Mouse (Mus musculus): ENCODE measurements around the gene Psg16. TPM values are rescaled to one million over a fixed set of nuclear protein-coding genes. Genes with fewer than 3 reads are reported as not detected.

Gene Psg16
- polyA plus RNA-seq, 1 experiment from 2014 or later, result 0.13 TPM

GRCm38 (mm10) chr7:17039373-17039772 lies 34.5 kb upstream of the Psg16 start:
- 88% methylated on average over 7 of the region's 7 CpGs for WGBS (ENCODE audit: insufficient replicate concordance)
- Histone ChIP-seq H3K9ac (no peak overlapping the region), H3K9me3 (replicated peaks) (no peaks in the 10 kb centered on the region), H3K27ac (no peak overlapping the region), H3K4me2 (no peak overlapping the region), H3K4me3 (no peak overlapping the region), H3K27me3 (replicated peaks) (no peaks in the 10 kb centered on the region), H3K4me1 (no peaks in the 10 kb centered on the region), H3K36me3 (peaks cover 93% of the 10 kb centered on the region)
- no peak for ATAC-seq

- Histone ChIP-seq H3K36me3 (peaks cover 79% of the 10 kb centered on the region), H3K27ac (no peak overlapping the region), H3K9me3 (replicated peaks) (no peaks in the 10 kb centered on the region), H3K27me3 (replicated peaks) (no peaks in the 10 kb centered on the region), H3K4me3 (no peak overlapping the region), H3K9ac (no peak overlapping the region), H3K4me2 (no peak overlapping the region), H3K4me1 (peaks cover 13% of the 10 kb centered on the region)
- ATAC-seq, result no peak
- 93% methylated on average over 1 of the region's 1 CpGs for WGBS (ENCODE audit: insufficient replicate concordance)
Measured at GRCm38 (mm10) chr7:17045743-17046142, 28.1 kb upstream of the Psg16 start.

DNA sequence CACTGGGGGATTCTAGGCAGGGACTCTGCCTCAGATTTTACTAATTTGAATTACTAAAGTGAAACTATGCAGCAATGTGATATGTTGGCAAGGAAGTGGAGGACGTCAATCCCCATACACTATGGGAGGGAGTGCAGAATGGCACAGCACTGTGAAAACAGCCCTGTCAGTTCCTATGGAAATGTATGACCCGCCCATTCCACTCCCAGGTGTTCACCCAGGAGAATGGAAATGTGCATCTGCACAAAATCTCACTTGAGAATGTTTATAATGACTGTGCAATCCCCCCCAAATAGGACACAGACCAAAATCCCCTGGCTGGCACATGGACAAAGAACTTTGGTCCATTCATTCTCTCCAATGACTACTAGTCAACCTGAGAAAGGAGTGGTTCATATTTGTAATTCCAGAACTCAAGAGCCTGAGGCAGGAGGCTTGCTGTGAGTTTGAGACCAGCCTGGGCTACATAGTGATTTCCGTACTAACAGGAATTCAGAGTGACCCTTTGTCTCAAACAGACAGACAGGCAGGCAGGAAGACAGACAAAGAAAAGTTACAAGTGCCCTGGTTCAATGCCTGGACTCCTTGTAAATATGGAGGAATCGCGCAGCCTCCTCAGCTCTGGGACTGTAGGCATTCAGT lies 26.7 kb upstream of the Psg16 start:
- ATAC-seq, result no peak
- peaks cover 79% of the 10 kb centered on the region for H3K36me3 ChIP-seq
- 79% methylated on average over 5 of the region's 5 CpGs for WGBS (ENCODE audit: insufficient replicate concordance)
- no peaks in the 10 kb centered on the region for H3K27me3 ChIP-seq (replicated peaks)
- no peak overlapping the region for H3K27ac ChIP-seq
- no peak overlapping the region for H3K9ac ChIP-seq
- H3K4me2 ChIP-seq, result no peak overlapping the region
- H3K4me3 ChIP-seq, result no peak overlapping the region
- no peaks in the 10 kb centered on the region for H3K9me3 ChIP-seq (replicated peaks)
- H3K4me1 ChIP-seq, result peaks cover 23% of the 10 kb centered on the region

DNA sequence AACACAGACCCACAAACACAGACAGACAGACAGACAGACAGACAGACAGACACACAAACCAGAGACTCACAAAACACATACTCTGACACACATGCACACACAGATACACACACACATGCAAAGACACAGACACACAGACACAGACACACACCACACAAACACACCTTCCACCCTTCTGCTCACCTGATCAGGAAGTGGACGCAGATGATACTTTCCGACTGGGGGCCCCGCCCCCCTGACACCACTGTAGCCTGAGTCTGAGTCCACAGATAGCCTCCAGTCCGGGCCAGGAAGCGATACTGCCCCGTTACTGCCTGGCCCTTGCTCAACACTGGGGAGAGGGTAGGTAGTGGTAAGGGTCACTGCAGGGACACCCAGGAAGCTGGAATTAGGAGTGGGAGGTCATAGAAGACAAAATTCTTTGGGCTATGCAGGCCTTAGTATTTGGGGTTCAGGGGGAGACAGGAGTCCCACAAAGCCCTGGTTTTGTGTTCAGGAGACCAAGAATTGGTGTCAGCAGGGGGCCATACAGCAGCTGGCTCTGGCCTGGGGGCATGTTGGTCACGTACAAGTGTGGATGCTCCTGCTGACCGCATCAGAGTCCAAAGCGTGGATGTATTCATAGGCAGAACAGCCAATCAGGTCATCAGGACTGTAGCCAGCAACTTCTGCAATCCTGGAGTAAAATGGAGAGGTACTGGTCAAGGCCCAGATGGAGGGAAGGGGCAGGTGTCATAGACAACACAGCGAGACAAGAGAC lies 25.2 kb upstream of the Psg16 start:
- H3K9me3 ChIP-seq (replicated peaks), result no peaks in the 10 kb centered on the region
- no peak overlapping the region for H3K4me2 ChIP-seq
- H3K36me3 ChIP-seq, result peaks cover 72% of the 10 kb centered on the region
- no peaks in the 10 kb centered on the region for H3K27me3 ChIP-seq (replicated peaks)
- 78% methylated on average over 10 of the region's 10 CpGs for WGBS (ENCODE audit: insufficient replicate concordance)
- H3K4me3 ChIP-seq, result no peak overlapping the region
- H3K9ac ChIP-seq, result no peak overlapping the region
- no peak overlapping the region for H3K27ac ChIP-seq
- H3K4me1 ChIP-seq, result peaks cover 23% of the 10 kb centered on the region
- no peak for ATAC-seq

GRCm38 (mm10) chr7:17050491-17050890 lies 23.3 kb upstream of the Psg16 start:
- Histone ChIP-seq H3K4me1 (peaks cover 36% of the 10 kb centered on the region), H3K9me3 (replicated peaks) (no peaks in the 10 kb centered on the region), H3K27me3 (replicated peaks) (no peaks in the 10 kb centered on the region), H3K4me2 (peak overlapping the region; percentile 15; the same call in 1 of the 2 replicates), H3K27ac (0 out of 2 replicates have a peak overlapping the region, but pooled peaks have one; percentile 30), H3K4me3 (no peak overlapping the region), H3K9ac (no peak overlapping the region), H3K36me3 (peaks cover 71% of the 10 kb centered on the region)
- WGBS (ENCODE audit: insufficient replicate concordance), result 39% methylated on average over 11 of the region's 11 CpGs
- no peak; the same call in 1 of the 2 replicates for ATAC-seq

GRCm38 (mm10) chr7:17050933-17051594 lies 22.8 kb upstream of the Psg16 start:
- no peaks in the 10 kb centered on the region for H3K9me3 ChIP-seq (replicated peaks)
- peak overlapping the region; percentile 15 for H3K4me2 ChIP-seq
- no peak overlapping the region for H3K9ac ChIP-seq
- WGBS (ENCODE audit: insufficient replicate concordance), result 19% methylated on average over 15 of the region's 17 CpGs
- ATAC-seq, result peak; percentile 29; the same call in 1 of the 2 replicates
- H3K36me3 ChIP-seq, result peaks cover 71% of the 10 kb centered on the region
- no peak overlapping the region for H3K27ac ChIP-seq
- H3K4me1 ChIP-seq, result peaks cover 41% of the 10 kb centered on the region
- H3K27me3 ChIP-seq (replicated peaks), result no peaks in the 10 kb centered on the region
- H3K4me3 ChIP-seq, result no peak overlapping the region

DNA sequence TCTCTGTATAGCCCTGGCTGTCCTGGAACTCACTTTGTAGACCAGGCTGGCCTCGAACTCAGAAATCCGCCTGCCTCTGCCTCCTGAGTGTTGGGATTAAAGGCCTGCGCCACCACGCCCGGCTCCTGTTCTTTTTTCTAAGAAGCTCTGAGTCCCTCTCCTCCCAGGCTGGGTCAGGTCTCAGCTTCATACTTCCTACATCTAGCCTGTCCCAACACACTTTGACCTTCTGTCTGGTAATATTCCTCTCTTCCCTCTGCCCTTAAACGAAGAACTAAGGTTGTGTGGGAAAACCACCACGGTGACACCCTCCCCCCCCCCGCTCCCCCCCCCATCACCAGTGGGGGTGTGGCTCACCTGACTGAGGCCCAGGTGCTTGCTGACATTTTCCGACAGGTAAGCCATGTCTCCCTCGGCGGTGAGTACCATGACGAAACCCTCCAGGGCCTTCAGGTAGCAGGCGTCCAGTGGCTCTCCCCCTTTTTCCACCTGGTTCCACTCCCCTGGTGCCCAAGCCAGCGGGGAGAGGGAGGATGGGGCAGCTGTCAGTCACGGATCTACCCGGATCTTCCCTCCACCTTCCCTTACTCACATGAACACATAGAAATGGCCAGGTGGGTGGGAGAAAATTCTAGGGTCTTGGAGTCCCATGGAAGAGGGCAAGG lies 19.4 kb upstream of the Psg16 start:
- H3K4me1 ChIP-seq, result peaks cover 73% of the 10 kb centered on the region

GRCm38 (mm10) chr7:17055287-17055946 lies 18.4 kb upstream of the Psg16 start:
- ATAC-seq, result no peak
- Histone ChIP-seq H3K4me1 (peaks cover 73% of the 10 kb centered on the region), H3K27me3 (replicated peaks) (no peaks in the 10 kb centered on the region), H3K36me3 (peaks cover 35% of the 10 kb centered on the region), H3K4me2 (peak overlapping the region; percentile 96), H3K9ac (peak overlapping the region; percentile 33), H3K4me3 (peak overlapping the region; percentile 69), H3K9me3 (replicated peaks) (no peaks in the 10 kb centered on the region), H3K27ac (peak overlapping the region; percentile 98)
- WGBS (ENCODE audit: insufficient replicate concordance), result 79% methylated on average over 4 of the region's 4 CpGs

More for the DNA sequence above, 19.4 kb upstream of the Psg16 start:
- Histone ChIP-seq H3K36me3 (peaks cover 45% of the 10 kb centered on the region), H3K9me3 (replicated peaks) (no peaks in the 10 kb centered on the region), H3K4me2 (peak overlapping the region; percentile 96; the same call in 1 of the 2 replicates), H3K27ac (no peak overlapping the region), H3K9ac (0 out of 2 replicates have a peak overlapping the region, but pooled peaks have one; percentile 33), H3K27me3 (replicated peaks) (no peaks in the 10 kb centered on the region), H3K4me3 (no peak overlapping the region)
- ATAC-seq, result no peak
- WGBS (ENCODE audit: insufficient replicate concordance), result 79% methylated on average over 16 of the region's 16 CpGs

- peaks cover 73% of the 10 kb centered on the region for H3K4me1 ChIP-seq
- peak overlapping the region; percentile 98 for H3K27ac ChIP-seq
- no peaks in the 10 kb centered on the region for H3K9me3 ChIP-seq (replicated peaks)
- ATAC-seq, result peak; percentile 85
- peak overlapping the region; percentile 96 for H3K4me2 ChIP-seq
- peaks cover 6% of the 10 kb centered on the region for H3K27me3 ChIP-seq (replicated peaks)
- H3K36me3 ChIP-seq, result peaks cover 30% of the 10 kb centered on the region
- under 1% methylated on average over 42 of the region's 42 CpGs for WGBS (ENCODE audit: insufficient replicate concordance)
- H3K9ac ChIP-seq, result peak overlapping the region; percentile 84
- peak overlapping the region; percentile 69 for H3K4me3 ChIP-seq
Measured at GRCm38 (mm10) chr7:17056081-17056581, 17.7 kb upstream of the Psg16 start.

DNA sequence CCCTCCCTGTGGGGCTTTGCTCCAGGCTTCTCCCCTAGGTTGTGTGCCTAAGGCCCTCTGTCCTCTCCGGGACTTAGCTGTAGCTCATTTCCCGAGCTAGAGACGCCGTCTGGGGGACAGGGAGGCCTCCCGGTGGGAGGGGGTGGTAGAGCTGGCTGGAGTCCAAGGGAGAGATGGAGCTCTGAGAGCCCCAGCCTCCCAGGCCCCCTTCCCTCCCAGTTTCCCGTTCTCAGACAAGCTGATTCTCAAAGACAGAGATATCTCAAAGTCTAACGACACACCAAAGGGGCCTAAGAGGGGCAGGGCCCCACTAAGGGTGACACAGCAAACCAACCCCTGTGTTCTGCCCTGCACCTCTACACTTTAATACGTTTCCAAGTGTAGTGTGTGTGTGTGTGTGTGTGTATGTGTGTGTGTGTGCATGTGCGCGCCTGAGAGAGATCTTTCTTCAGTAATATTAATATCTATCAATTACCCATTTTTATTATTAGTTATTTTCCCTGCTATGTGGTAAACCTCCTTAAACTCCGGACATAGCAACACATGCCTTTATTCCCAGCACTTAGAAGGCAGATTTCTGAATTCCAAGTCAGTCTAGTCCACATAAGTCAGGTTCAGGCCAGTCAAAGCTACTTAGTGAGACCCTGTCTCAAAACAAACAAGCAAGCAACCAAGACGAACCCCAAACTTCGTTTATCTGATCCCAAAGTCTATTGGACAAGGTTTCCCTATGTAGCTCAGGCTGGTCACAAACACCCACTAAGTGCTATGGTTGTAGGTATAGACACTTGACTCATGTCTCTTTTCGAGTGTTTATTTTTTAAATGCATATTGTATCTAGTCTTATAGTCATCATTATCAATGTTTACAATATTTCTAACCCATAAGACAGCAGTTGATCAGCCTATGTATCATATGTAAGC lies 17.0 kb upstream of the Psg16 start:
- Histone ChIP-seq H3K9me3 (replicated peaks) (no peaks in the 10 kb centered on the region), H3K27me3 (replicated peaks) (peaks cover 13% of the 10 kb centered on the region), H3K4me1 (peaks cover 69% of the 10 kb centered on the region), H3K27ac (peak overlapping the region; percentile 98), H3K36me3 (peaks cover 25% of the 10 kb centered on the region), H3K9ac (peak overlapping the region; percentile 84), H3K4me2 (peak overlapping the region; percentile 96), H3K4me3 (peak overlapping the region; percentile 69)
- peak; percentile 78 for ATAC-seq
- WGBS (ENCODE audit: insufficient replicate concordance), result 13% methylated on average over 14 of the region's 14 CpGs
